Mouse (Mus musculus) spleen, postnatal 36 days (tissue): ENCODE data around the gene Slc25a43.

Experiments
- DNase-seq, 2 experiments: peaks; one replicate each; pipeline ENCODE4 v3.0.0; 2022; ENCODE audit warnings: low spot score in 2 of 2, mixed read lengths in 1 of 2

Gene Slc25a43

GRCm38 (mm10) chrX:36743503-36744101 lies at the start of gene Slc25a43:
TSS of gene Slc25a43 (plus strand) at chrX:36743659.
- DNase-seq: no peak

- no peak for DNase-seq
Measured at GRCm38 (mm10) chrX:36740124-36740951, 3.1 kb upstream of the Slc25a43 start.

- DNase-seq: no peak
Measured at GRCm38 (mm10) chrX:36741278-36741677, 2.2 kb upstream of the Slc25a43 start.

- DNase-seq: no peak
Measured at GRCm38 (mm10) chrX:36742744-36743143, 715 bp upstream of the Slc25a43 start.

- DNase-seq: peak; percentile 72 to 79
Measured at GRCm38 (mm10) chrX:36744735-36745134, 1.3 kb downstream of the Slc25a43 start.

- no peak for DNase-seq
Measured at GRCm38 (mm10) chrX:36745333-36745732, 1.9 kb downstream of the Slc25a43 start.

- no peak for DNase-seq
Measured at GRCm38 (mm10) chrX:36746789-36747188, 3.3 kb downstream of the Slc25a43 start.

- no peak for DNase-seq
Measured at GRCm38 (mm10) chrX:36748573-36748972, 5.1 kb downstream of the Slc25a43 start.

- DNase-seq: no peak
Measured at GRCm38 (mm10) chrX:36749281-36749785, 5.9 kb downstream of the Slc25a43 start.

- DNase-seq: no peak
Measured at GRCm38 (mm10) chrX:36750591-36750990, 7.1 kb downstream of the Slc25a43 start.

- DNase-seq: no peak
Measured at GRCm38 (mm10) chrX:36752586-36752985, 9.1 kb downstream of the Slc25a43 start.

GRCm38 (mm10) chrX:36757796-36758472 lies 14.5 kb downstream of the Slc25a43 start:
- DNase-seq: peak; percentile 26 to 30

- no peak for DNase-seq
Measured at GRCm38 (mm10) chrX:36758566-36758965, 15.1 kb downstream of the Slc25a43 start.

GRCm38 (mm10) chrX:36760946-36761635 lies 17.6 kb downstream of the Slc25a43 start:
- DNase-seq: peak; percentile 27 to 31

GRCm38 (mm10) chrX:36762289-36762688 lies 18.8 kb downstream of the Slc25a43 start:
- DNase-seq: no peak

GRCm38 (mm10) chrX:36762894-36763293 lies 19.4 kb downstream of the Slc25a43 start:
- DNase-seq: no peak

- no peak for DNase-seq
Measured at GRCm38 (mm10) chrX:36763298-36763933, 20.0 kb downstream of the Slc25a43 start.

- DNase-seq: no peak
Measured at GRCm38 (mm10) chrX:36763934-36764317, 20.5 kb downstream of the Slc25a43 start.

GRCm38 (mm10) chrX:36767386-36767785 lies 23.9 kb downstream of the Slc25a43 start:
- DNase-seq: no peak

- no peak for DNase-seq
Measured at GRCm38 (mm10) chrX:36772591-36772990, 29.1 kb downstream of the Slc25a43 start.

GRCm38 (mm10) chrX:36775520-36775919 lies 32.1 kb downstream of the Slc25a43 start:
- no peak for DNase-seq
